Mouse (Mus musculus) adrenal gland, adult 18-20 months (tissue): Measurements from ENCODE around the gene Afdn. TPM values are rescaled to one million over a fixed set of nuclear protein-coding genes. Genes with fewer than 3 reads are reported as not detected.

ENCODE experiments used
- DNase-seq, 2 experiments: peaks; one replicate each; pipeline ENCODE4 v3.0.0; 2021 to 2022; ENCODE audit warnings: low spot score in 2 of 2
- total RNA-seq, 2 experiments: library from RNA; stranded (reverse); gene quantifications; 1 replicate in 1 of 2; 2 replicates in 1 of 2; pipeline ENCODE4 v1.2.3; 2021

The Afdn gene
- total RNA-seq, 2 experiments from 2014 or later, result 62.4 to 68.4 TPM

GRCm38 (mm10) chr17:13738121-13738776 is 22.1 kb upstream of the Afdn start:
- DNase-seq, result no peak

- no peak for DNase-seq
These were observed 21.4 kb upstream of the Afdn start for GRCm38 (mm10) chr17:13738916-13739315.

GRCm38 (mm10) chr17:13739981-13740380 is 20.4 kb upstream of the Afdn start:
- no peak for DNase-seq

- DNase-seq, result no peak
These were observed 19.5 kb upstream of the Afdn start for GRCm38 (mm10) chr17:13740796-13741195.

- DNase-seq, result no peak
These were observed 18.7 kb upstream of the Afdn start for GRCm38 (mm10) chr17:13741611-13742010.

GRCm38 (mm10) chr17:13742334-13742733 is 18.0 kb upstream of the Afdn start:
- no peak for DNase-seq

- no peak for DNase-seq
These were observed 17.2 kb upstream of the Afdn start for GRCm38 (mm10) chr17:13742941-13743708.

GRCm38 (mm10) chr17:13743709-13744079 is 16.6 kb upstream of the Afdn start:
- DNase-seq, result no peak

GRCm38 (mm10) chr17:13744219-13744618 is 16.1 kb upstream of the Afdn start:
- DNase-seq, result no peak

GRCm38 (mm10) chr17:13744824-13745223 is 15.5 kb upstream of the Afdn start:
- no peak for DNase-seq

GRCm38 (mm10) chr17:13745373-13745772 is 15.0 kb upstream of the Afdn start:
- no peak for DNase-seq

GRCm38 (mm10) chr17:13746330-13746729 is 14.0 kb upstream of the Afdn start:
- no peak for DNase-seq

- no peak for DNase-seq
These were observed 12.7 kb upstream of the Afdn start for GRCm38 (mm10) chr17:13747681-13748080.

- DNase-seq, result no peak
These were observed 11.3 kb upstream of the Afdn start for GRCm38 (mm10) chr17:13749027-13749426.

- DNase-seq, result no peak
These were observed 6.4 kb upstream of the Afdn start for GRCm38 (mm10) chr17:13753918-13754317.

GRCm38 (mm10) chr17:13754940-13755339 is 5.4 kb upstream of the Afdn start:
- DNase-seq, result no peak

GRCm38 (mm10) chr17:13758586-13758985 is 1.8 kb upstream of the Afdn start:
- no peak for DNase-seq

- no peak for DNase-seq
These were observed 1.0 kb upstream of the Afdn start for GRCm38 (mm10) chr17:13759156-13759852.

GRCm38 (mm10) chr17:13760675-13761178 is 388 bp downstream of the Afdn start:
- peak; percentile 21 to 47 for DNase-seq

- DNase-seq, result peak; percentile 57 to 60
These were observed 1.0 kb downstream of the Afdn start, which contains the start of gene Tcte2 for GRCm38 (mm10) chr17:13761179-13761913. Tcte2 (minus strand) TSS chr17:13761825.

- DNase-seq, result no peak
These were observed 3.5 kb downstream of the Afdn start for GRCm38 (mm10) chr17:13763819-13764218.
